In genomic region chr10:77165963-77166717, GRCm38 (mm10) we compare ENCODE assay signal across 8 mouse cellular contexts. TPM values are rescaled to one million over a fixed set of nuclear protein-coding genes. Genes with fewer than 3 reads are reported as not detected.
DNase-seq lines count a peak whose midpoint lies in the region; TF ChIP-seq lines count a peak whose summit lies in the region.

Gene Col18a1, minus strand, starts transcription at chr10:77166548.

- peak within 1 kb of the TSS; percentile 52 for H3K4me3 ChIP-seq in heart, adult 2 months
- peak within 1 kb of the TSS; percentile 92 for H3K4me3 ChIP-seq in kidney, adult 2 months (ENCODE audit: insufficient read depth, low read depth, low read length)
- H3K4me3 ChIP-seq in testis, adult 2 months (ENCODE audit: control insufficient read depth, low read depth, low read length), result peak within 1 kb of the TSS; percentile 48

- no peak for TF ChIP-seq CTCF in heart, adult 2 months (IDR thresholded peaks at IDR 0.05)
- no peak for TF ChIP-seq CTCF in kidney, adult 2 months (conservative IDR thresholded peaks at IDR 0.05; ENCODE audit: insufficient read depth, insufficient read length, low read depth, low read length)
- no peak for TF ChIP-seq CTCF in testis, adult 2 months (IDR thresholded peaks at IDR 0.05; ENCODE audit: control insufficient read depth, insufficient read depth, insufficient replicate concordance, low read depth, low read length)

- TF ChIP-seq POLR2A in heart, adult 2 months (IDR thresholded peaks at IDR 0.05; ENCODE audit: insufficient read depth, low read depth, low read length), result no peak; the same call in 1 of the 2 replicates
- peak; percentile 49 for TF ChIP-seq POLR2A in kidney, adult 2 months (IDR thresholded peaks at IDR 0.05; ENCODE audit: low read depth, low read length)
- no peak for TF ChIP-seq POLR2A in testis, adult 2 months (IDR thresholded peaks at IDR 0.05; ENCODE audit: control insufficient read depth, low read depth, low read length)

- DNase-seq in heart, adult 2 months, result peak; percentile 24 to 34
- no peak for DNase-seq in heart, adult 8-10 months (ENCODE audit: low spot score)
- peak; percentile 71 for DNase-seq in adrenal gland, postnatal 14 days
- peak in 1 of 2 experiments; percentile 36 for DNase-seq in gastrocnemius, postnatal 4 days (ENCODE audit: low spot score in 2 of 2)
- DNase-seq in kidney, adult 2 months, result peak; percentile 74
- DNase-seq in lung, postnatal 10 days, result peak; percentile 47
- no peak for DNase-seq in right cerebral cortex, adult 18-20 months

- H3K27me3 ChIP-seq in heart, adult 2 months (ENCODE audit: control insufficient read depth, insufficient read depth, low read length), result peaks cover 2% of the 10 kb centered on the region; the same call in 1 of the 2 replicates
- no peaks in the 10 kb centered on the region for H3K27me3 ChIP-seq in kidney, adult 2 months (replicated peaks; ENCODE audit: control insufficient read depth, insufficient read depth, low read length)
- H3K27me3 ChIP-seq in testis, adult 2 months (ENCODE audit: control insufficient read depth, insufficient read depth, low read length), result no peaks in the 10 kb centered on the region

- peak within 1 kb of the TSS; percentile 33 for H3K27ac ChIP-seq in heart, adult 2 months
- peak within 1 kb of the TSS; percentile 87 for H3K27ac ChIP-seq in kidney, adult 2 months (ENCODE audit: insufficient read depth, low read depth, low read length)
- H3K27ac ChIP-seq in testis, adult 2 months (ENCODE audit: control insufficient read depth, insufficient read depth, low read depth, low read length), result no peak within 1 kb of the TSS

- TF ChIP-seq EP300 in heart, adult 2 months (IDR thresholded peaks at IDR 0.05; ENCODE audit: insufficient read depth, low read depth, low read length), result no peak

- H3K9ac ChIP-seq in heart, adult 2 months (ENCODE audit: low read depth, low read length), result peak within 1 kb of the TSS; percentile 14; the same call in 1 of the 2 replicates

- intact Hi-C loops in heart, adult 2 months (cut with DNase I), result no loop called here

- H3K4me1 ChIP-seq in heart, adult 2 months (ENCODE audit: control insufficient read depth, insufficient read depth, low read length), result no peaks in the 10 kb centered on the region
- peaks cover 3% of the 10 kb centered on the region; the same call in 1 of the 2 replicates for H3K4me1 ChIP-seq in kidney, adult 2 months (ENCODE audit: control insufficient read depth, insufficient read depth, low read length)
- H3K4me1 ChIP-seq in testis, adult 2 months (ENCODE audit: control insufficient read depth, insufficient read depth, low read length), result no peaks in the 10 kb centered on the region

- H3K79me2 ChIP-seq in heart, adult 2 months (replicated peaks; ENCODE audit: control insufficient read depth, insufficient read depth, low read length), result no peaks in the 10 kb centered on the region

- WGBS in heart, adult 2 months, result under 1% methylated on average over 42 of the region's 42 CpGs
- 1% methylated on average over 42 of the region's 42 CpGs for WGBS in kidney, adult 2 months

- H3K36me3 ChIP-seq in heart, adult 2 months (ENCODE audit: control insufficient read depth, insufficient read depth, low read length), result no peaks in the 10 kb centered on the region
- no peaks in the 10 kb centered on the region for H3K36me3 ChIP-seq in kidney, adult 2 months (ENCODE audit: control insufficient read depth, insufficient read depth, low read length)
- no peaks in the 10 kb centered on the region for H3K36me3 ChIP-seq in testis, adult 2 months (ENCODE audit: control insufficient read depth, insufficient read depth, low read length)

RNA-seq across cellular contexts. Expression of gene Col18a1, which starts in this region (rescaled TPM):
- 1 to 10 TPM; 9.3 to 9.8 TPM for total RNA-seq in heart, adult 2 months (2021)
- polyA plus RNA-seq in heart, adult 2 months (2012; rRNA removed), result 12.9 and 13.1 TPM in 2 replicates
- total RNA-seq in heart, adult 8-10 months (2022), result 1 to 10 TPM; 5.5 to 9.3 (median 7.7) TPM
- total RNA-seq in adrenal gland, postnatal 14 days (2021), result 42.3 and 103 TPM in 2 replicates
- total RNA-seq in gastrocnemius, postnatal 4 days (2021), result 10 to 100 TPM; 93.9 to 94.1 TPM
- 114 and 138 TPM in 2 replicates for polyA plus RNA-seq in kidney, adult 2 months (2012; rRNA removed)
- polyA plus RNA-seq in testis, adult 2 months (2012; rRNA removed), result 10.5 and 10.8 TPM in 2 replicates

Comparison
In these comparisons a context has a peak if more than half of its experiments do, and no peak if none do; other contexts are left out.
1. DNase-seq: peak in heart, adult 2 months (2 of 2), adrenal gland, postnatal 14 days (single experiment), kidney, adult 2 months (single experiment) and lung, postnatal 10 days (single experiment); none in heart, adult 8-10 months (single experiment) and right cerebral cortex, adult 18-20 months (single experiment).
2. Peak in every context shown above with its lines, with median percentiles within 50 percentile points of each other: H3K4me3 ChIP-seq.